Mouse (Mus musculus): Measurements from ENCODE around the gene 4930524B15Rik.

DNA sequence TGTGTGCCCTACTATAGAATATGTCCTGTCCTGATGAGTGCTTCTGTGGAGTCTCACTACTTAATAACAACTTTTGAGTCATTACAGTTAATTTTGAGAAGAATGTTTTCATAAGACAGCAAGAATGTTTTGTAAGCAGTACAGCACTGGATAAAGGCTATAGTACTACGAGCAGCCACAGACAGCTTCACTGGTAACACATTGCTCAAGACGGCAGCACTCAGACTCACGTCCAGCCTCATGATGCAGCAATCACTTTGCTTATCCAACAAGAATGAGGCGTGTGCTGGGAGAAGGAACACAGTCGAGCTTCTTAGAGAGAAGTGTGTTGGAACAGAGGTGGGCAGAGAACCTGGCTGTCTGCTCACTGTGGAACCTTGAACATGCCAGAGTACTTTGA lies 10.7 kb downstream of the 4930524B15Rik start:
- no peak for TF ChIP-seq CTCF (conservative IDR thresholded peaks at IDR 0.05; ENCODE audit: insufficient read depth, insufficient read length, low read depth, low read length)
- no peak for TF ChIP-seq POLR2A (IDR thresholded peaks at IDR 0.05; ENCODE audit: low read depth, low read length)
